Mouse (Mus musculus) CD4-positive helper T cell, adult 2 months (primary cell): ENCODE results near the gene Vps4a.

Experiments used
- DNase-seq: peaks from one replicate; pipeline ENCODE4 v3.0.0-alpha.2; 2012; ENCODE audit warnings: low read depth, missing footprints, low spot score

Vps4a gene

GRCm38 (mm10) chr8:107048061-107048941 is 17.3 kb downstream of the Vps4a start, which contains the start of gene Pdf:
Pdf (minus strand) TSS chr8:107048614.
- DNase-seq: peak; percentile 85

DNA sequence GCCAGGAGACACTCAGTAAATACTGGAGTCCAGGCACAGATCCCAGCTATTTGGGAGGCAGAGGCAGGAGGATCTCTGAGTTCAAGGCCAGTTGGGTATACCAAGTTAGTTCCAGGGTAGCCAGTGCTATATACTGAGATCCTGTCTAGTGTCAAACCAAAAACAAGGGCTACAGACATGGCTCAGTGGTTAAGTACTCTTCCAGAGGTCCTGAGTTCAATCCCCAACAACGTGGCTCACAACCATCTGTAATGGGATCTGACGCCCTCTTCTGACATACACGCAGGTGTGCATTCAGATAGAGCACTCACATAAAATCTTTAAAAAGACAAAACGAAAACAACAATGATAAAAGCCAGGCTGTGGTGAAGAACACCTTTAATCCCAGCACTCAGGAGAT is 18.5 kb downstream of the Vps4a start:
- no peak for DNase-seq

GRCm38 (mm10) chr8:107052046-107052445 is 21.0 kb downstream of the Vps4a start:
- DNase-seq: no peak

DNA sequence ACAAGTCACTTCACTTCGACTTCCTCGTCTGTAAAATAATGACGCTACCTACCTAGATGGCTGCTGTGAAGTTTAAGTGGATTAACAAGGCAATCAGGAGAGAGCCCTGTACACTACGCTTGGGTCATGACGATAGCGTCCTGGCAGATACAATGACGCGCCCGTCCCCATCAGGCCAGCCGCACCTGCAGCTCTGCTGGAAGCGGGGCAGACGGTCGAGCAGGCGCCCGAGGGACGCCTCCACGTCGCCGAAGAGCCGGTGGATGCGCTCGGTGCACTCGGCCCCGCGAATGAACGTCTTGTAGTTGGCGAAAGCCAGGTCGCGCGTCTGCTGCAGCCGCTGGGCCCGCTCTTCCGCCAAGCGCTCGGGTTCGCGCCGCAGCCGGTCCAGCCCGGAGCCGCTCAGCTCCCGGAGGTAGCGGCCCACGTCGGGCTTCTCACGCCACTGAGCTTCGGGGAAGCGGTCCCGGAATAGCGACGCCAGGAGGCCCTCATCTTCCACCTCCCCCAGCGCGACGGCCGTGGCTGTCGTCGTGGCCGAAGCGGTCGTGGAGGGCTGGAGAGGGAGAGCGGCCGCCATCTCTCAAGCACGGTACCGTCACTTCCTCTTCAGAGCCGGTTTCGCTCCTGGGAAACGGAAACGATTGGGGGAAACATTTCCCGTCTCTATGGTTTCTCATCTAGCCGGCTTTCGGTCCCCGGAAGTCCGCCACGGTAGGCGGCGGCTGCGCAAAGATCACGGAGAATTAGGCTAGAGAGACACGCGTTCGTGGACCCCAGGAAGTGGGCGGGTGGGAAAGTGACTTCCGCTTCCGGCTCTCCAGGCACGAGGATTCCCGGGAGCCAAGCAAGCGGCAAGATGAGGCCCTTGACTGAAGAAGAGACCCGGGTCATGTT is 25.3 kb downstream of the Vps4a start, which contains the start of the genes Cog8 and Nip7:
Gene Cog8 (minus strand): TSS at position 614 of the 897 bp plus-strand sequence.
Gene Nip7 (plus strand): TSS at position 802 of the 897 bp plus-strand sequence.
- peak; percentile 97 for DNase-seq

DNA sequence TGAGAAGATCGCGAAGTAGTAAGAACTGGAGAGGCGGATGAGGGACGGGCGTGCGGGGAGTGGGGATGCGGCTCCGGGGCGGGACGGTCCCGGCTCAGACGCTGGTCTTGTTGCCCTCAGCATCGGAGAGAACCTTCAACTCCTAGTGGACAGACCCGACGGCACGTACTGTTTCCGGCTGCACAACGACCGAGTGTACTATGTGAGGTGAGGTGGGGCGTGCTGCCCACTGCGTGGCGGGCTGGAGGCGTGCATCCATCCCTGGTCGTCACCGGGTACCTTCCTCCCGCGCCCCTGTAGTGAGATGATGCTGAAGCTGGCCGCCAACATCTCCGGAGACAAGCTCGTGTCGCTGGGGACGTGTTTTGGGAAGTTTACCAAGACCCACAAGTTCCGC is 25.9 kb downstream of the Vps4a start:
- no peak for DNase-seq

DNA sequence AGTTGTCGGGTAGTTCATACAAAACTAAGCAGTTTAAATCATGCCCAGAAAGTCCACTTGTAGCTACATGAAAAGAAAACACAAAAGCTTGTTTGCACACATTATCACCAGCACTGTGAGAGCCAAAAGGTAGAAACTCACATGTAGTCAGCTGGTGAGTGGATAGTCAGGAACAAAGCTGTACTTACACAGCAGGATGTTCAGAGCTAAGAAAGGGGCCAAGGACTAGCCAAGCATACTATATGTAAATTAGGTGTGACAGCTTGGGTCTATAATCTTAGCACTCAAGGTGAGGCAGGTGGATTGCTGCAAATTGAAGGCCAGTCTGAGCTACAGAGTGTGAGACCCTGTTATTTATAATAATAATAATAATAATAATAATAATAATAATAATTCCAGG is 31.6 kb downstream of the Vps4a start:
- DNase-seq: no peak

- no peak for DNase-seq
Measured at GRCm38 (mm10) chr8:107065511-107066496, 34.8 kb downstream of the Vps4a start, which contains the start of gene Tmed6. Tmed6 (minus strand) TSS chr8:107065644.

DNA sequence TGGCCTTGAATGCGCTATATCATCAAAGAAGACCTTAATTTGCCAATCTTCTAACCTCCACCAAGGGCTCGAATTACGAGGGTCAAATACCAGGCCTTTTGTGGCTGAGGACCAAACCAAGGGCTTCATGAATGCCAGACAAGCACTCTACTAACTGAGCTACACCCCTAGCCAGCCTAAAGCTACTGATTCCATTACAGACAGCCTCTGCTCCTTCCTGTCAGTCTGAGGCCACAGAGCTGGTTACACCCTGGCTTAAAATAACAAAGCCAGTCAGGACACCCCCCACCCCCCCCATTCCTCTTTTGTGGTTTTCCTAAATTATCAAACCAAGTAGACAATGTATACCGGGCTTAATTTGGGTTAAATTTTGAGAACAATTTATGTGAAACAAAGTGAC is 42.7 kb downstream of the Vps4a start:
- DNase-seq: no peak

DNA sequence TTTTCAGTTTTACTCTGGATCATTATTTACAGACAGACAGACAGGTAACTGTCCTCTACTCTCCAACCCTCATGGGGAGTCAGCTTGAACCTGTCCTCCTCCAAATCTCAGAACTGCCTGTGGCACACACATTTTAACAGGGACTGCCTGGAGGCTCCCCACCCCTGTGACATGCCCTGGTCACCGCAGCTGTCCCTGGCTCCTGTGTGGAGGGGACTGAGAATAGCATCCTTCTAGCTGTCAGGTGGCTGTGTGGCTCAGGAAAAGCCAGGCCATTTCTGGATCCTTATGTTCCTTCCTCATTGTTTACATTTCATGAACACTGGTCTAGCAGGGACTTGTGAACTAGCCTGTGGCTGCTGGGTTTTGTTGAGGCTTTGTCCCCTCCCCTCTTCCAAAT is 43.1 kb downstream of the Vps4a start:
- no peak for DNase-seq

DNA sequence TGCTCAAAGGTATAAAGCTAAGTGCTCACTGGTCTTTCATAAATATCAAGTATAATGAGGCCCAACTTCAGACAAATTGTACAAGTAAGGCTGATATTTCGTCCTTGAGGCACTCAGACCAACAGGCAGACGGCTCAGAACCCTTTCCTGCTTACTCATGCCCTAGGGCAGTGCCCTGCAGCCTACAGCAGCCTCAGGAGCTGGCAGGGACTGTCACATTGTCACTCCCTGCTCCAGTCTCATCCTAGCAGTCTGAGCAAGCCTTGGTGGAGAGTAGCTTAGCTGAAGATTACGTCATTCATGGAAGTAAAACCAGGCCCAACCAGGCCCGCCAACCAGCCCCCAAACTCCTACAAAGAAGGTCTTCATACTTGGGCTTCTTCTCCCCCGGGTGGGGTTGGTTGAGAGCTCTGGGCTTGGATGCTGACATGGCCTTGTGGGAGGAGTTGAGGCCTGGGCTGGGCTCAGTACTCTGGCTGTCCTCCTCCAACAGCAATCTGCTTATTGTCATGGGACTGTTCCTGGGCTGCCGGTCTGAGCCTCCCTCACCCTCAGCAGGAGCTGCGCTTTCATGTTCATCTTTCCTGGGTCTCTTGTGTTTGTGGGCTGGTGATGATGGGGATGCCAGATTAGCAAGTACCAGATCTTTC is 45.3 kb downstream of the Vps4a start:
- no peak for DNase-seq

DNA sequence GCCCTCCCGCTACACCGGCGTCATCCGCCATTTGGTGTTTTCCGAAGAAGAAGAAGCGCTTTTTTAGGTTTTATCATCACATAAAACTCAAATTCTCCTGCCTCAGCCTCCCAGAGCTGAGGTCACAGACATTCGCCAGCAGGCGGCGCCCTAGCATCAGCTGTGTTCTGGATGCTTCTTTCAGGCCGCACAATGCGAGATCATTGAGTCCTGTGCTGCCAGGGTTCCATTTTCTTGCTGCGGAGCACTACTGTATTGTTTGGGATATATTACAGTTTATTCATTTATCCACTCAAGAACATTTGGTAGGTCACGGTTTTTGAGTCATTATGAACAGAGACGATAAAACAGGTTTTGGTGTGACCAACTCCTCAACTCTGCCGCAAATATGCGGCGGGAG is 54.3 kb downstream of the Vps4a start:
- peak; percentile 23 for DNase-seq

DNA sequence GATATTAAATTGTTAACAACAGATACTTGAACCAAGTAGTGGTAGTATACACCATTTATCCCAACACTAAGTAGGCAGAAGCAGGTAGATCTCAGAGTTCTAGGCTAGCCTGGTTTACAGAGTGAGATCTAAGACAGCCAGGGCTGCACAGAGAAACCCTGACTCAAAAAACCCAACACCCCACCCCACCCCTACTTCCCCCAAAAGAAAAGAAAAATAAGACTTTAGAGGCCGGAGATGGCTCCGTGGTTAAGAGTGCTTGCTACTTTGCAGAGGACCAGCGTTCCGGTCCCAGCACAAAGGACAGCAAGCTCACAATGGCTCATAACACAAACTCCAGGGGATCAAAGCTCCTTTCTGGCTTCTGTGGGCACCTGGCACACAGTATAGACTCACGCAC is 55.0 kb downstream of the Vps4a start:
- no peak for DNase-seq

- DNase-seq: no peak
Measured at GRCm38 (mm10) chr8:107088526-107089063, 57.6 kb downstream of the Vps4a start.

- DNase-seq: no peak
Measured at GRCm38 (mm10) chr8:107090531-107090930, 59.5 kb downstream of the Vps4a start.
